Mouse (Mus musculus) G1E (cell line): ENCODE measurements around the gene Zfp595.

ENCODE experiments used
- CTCF ChIP-seq: IDR thresholded peaks from 2 replicates; pipeline ENCODE4 v1.5.1; 2012; ENCODE audit warnings: low read depth, low read length, inconsistent platforms, mixed read lengths
- GATA2 ChIP-seq: IDR thresholded peaks from 2 replicates; pipeline ENCODE4 v1.6.1; 2012; ENCODE audit warnings: low read depth, low read length, inconsistent platforms, borderline replicate concordance

DNA sequence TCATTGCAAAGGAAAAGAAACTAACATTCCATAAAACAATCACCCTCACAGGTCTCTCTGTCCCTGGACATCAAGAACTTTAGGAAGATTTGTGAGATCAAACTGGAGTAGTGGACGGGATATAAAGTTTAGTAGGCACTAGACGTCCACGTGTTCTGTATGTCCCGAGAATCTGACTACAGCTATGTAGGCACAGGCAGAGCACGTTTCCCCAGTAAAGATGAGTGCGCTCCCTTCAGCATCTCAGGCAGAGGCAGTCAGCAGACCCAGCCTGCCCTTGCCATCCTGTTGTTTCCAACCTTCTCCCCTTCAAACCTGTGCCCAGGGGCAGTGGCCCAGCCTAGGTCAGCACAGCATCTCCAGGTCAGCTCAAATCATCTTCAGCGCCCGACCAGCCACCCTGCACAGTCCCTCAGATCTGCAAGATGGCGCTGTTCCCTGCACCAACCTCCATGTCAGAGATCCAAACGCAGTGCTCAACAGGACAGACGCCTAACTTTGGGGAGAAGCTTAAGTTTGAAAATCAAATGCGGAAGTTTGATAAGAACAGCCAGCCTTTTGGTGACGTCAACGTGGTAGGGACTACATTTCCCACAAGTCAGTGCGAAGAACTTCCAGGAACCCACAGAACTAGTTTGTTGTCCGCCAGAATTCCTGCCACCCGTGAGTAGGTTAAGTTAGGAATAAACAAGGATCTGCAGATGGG lies at the start of gene Zfp595:
- TF ChIP-seq CTCF (no peak), GATA2 (no peak)
